Mouse (Mus musculus) thymus, postnatal 14 days (tissue): ENCODE measurements around the gene Gm20814.
"Not testable (repeated sequence)": the region's sequence is repeated elsewhere in the genome, so short reads cannot be mapped to it uniquely, and the experiment has no call there.

Source experiments
- DNase-seq: peaks from one replicate; pipeline ENCODE4 v3.0.0; 2021

Gm20814 gene

DNA sequence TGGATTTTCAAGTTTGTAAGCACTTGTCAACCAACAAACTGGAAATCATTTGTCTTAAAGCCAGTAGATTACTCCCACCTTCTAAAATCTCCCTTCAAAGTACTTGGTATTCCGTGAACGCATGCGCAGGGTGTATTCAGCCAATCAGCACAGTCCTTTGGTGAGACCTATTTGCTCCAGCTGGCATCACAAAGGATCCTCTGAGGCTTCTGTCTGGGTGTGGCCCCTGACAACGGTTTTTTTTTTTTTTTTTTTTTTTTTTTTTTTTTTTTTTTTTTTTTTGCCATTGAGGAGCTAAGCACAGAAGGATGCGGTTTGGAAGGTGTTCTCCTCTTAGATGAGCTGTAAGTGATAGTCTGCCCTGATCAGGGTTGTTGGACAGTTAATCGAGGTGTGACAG is at the start of gene Gm20814:
Gene Gm20814, plus strand, starts transcription at position 301 of the 400 bp plus-strand sequence.
- DNase-seq: not testable (repeated sequence)
